Mouse (Mus musculus) ES-E14 (cell line): Measurements from ENCODE around the gene Ino80.

Source experiments
- CHD2 ChIP-seq: IDR thresholded peaks from 2 replicates; pipeline ENCODE4 v1.6.1; 2014; ENCODE audit warnings: mild to moderate bottlenecking, low read depth, low read length, inconsistent platforms
- MAFK ChIP-seq: IDR thresholded peaks from 2 replicates; pipeline ENCODE4 v1.6.1; 2014; ENCODE audit warnings: mild to moderate bottlenecking, low read depth, low read length, inconsistent platforms; ENCODE audit not compliant: insufficient read depth
- ZC3H11A ChIP-seq: IDR thresholded peaks from 2 replicates; pipeline ENCODE4 v1.6.1; 2012; ENCODE audit warnings: low read depth, mild to moderate bottlenecking, inconsistent platforms, low read length, borderline replicate concordance

DNA sequence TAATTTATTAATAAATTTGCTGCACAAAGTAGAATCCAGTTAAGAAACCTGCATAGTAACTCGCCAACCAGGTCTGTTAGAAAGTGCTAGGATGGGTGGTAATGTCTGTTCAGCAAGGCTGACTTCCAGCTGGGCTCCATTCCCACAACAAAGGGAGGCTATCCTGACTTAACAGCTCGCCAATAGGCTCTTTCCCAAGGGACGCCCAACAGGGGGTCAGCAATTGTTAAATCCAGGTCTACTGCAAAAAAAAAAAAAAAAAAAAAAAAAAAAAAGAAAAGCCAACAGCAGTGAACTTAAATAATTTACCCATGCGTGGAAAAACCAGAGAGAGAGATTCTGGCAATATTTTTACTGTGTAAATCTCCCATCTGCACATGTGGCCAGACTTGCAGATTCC is 9.0 kb upstream of the Ino80 start:
- peak; percentile 44; the same call in 1 of the 2 replicates for TF ChIP-seq MAFK
- no peak for TF ChIP-seq CHD2
- TF ChIP-seq ZC3H11A: no peak
